Mouse (Mus musculus) brain, embryonic 14.5 days (tissue): Measurements from ENCODE around the gene Stk11.

ENCODE experiments used
- CTCF ChIP-seq: fragments of 200-500 bp; IDR thresholded peaks from 2 replicates; pipeline ENCODE4 v1.5.1; 2012; ENCODE audit warnings: inconsistent platforms, mild to moderate bottlenecking, moderate library complexity, borderline replicate concordance; ENCODE audit not compliant: insufficient read depth, insufficient read length; ENCODE audit errors: extremely low read depth
- POLR2A ChIP-seq: fragments of 200-500 bp; IDR thresholded peaks from 2 replicates; pipeline ENCODE4 v1.6.1; 2012; ENCODE audit warnings: mild to moderate bottlenecking, inconsistent platforms, borderline replicate concordance; ENCODE audit not compliant: poor library complexity, insufficient read depth, insufficient read length, severe bottlenecking; ENCODE audit errors: extremely low read depth

DNA sequence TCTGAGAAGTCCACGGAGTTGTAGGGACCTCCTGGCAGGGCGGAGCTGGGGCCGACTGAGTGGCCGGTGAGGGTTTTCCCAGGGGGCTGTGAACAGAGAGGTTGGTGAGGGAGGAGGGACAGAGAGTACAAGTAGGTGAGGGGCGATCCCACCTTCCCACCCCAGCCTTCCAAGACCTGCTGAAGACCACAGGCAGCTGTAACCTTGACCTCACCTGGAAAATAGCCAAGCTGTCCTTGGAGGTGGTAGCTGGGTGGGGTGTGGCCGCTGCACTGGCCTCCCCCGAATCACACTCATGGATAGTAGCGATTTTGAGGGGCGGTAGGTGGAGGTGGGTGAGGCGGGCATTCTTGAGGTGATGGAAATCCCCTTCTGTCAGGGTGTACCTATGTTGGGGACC, 19.6 kb downstream of the Stk11 start:
- no peak for TF ChIP-seq CTCF
- no peak for TF ChIP-seq POLR2A
